Mouse (Mus musculus) kidney, adult 11 months (tissue): ENCODE data around the gene Esrrb.

Experiments
- DNase-seq: peaks from one replicate; pipeline ENCODE4 v3.0.0; 2022

The Esrrb gene

GRCm38 (mm10) chr12:86503921-86504320 lies 143.0 kb downstream of the Esrrb start:
- no peak for DNase-seq

GRCm38 (mm10) chr12:86504321-86504720 lies 143.4 kb downstream of the Esrrb start:
- no peak for DNase-seq

- DNase-seq = no peak
Observed at GRCm38 (mm10) chr12:86507741-86508140, 146.8 kb downstream of the Esrrb start.

DNA sequence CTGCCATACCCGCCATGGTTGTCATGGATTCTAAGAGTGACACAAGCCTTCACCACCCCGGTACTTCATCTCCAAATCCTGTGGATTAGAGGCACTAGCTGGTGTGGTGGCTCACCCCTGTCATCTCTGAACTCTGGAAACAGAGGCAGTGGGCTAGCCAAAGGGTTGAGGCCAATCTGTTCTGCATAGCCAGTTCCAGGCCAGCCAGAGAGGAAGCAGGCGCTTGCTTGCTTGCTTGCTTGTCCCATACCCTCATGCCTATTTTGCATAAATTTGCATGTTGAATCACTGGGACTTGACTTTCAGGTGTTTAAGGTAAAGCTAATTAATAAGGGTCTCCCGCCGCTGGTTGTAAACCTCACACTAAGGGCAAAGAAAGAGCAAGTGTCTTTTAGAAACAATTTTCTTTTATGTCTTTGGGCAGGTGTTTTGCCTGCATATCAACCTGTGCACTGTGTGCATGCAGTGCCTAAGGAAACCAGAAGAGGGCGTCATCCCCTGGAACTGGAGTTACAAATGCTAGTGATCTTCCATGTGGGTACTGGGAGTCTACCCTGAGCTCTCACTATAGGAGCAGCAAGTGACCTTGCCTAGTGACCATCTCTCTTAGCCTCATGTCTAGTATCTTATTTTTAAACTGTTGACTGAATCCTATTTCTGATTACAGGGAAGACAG lies 147.5 kb downstream of the Esrrb start:
- no peak for DNase-seq

GRCm38 (mm10) chr12:86509295-86510279 lies 148.7 kb downstream of the Esrrb start:
- DNase-seq = no peak

- no peak for DNase-seq
Observed at GRCm38 (mm10) chr12:86512335-86512734, 151.4 kb downstream of the Esrrb start.

- no peak for DNase-seq
Observed at GRCm38 (mm10) chr12:86513596-86513995, 152.7 kb downstream of the Esrrb start.

GRCm38 (mm10) chr12:86516602-86517001 lies 155.7 kb downstream of the Esrrb start:
- no peak for DNase-seq

- DNase-seq = no peak
Observed at GRCm38 (mm10) chr12:86517721-86518120, 156.8 kb downstream of the Esrrb start.

GRCm38 (mm10) chr12:86518746-86519145 lies 157.8 kb downstream of the Esrrb start:
- no peak for DNase-seq

DNA sequence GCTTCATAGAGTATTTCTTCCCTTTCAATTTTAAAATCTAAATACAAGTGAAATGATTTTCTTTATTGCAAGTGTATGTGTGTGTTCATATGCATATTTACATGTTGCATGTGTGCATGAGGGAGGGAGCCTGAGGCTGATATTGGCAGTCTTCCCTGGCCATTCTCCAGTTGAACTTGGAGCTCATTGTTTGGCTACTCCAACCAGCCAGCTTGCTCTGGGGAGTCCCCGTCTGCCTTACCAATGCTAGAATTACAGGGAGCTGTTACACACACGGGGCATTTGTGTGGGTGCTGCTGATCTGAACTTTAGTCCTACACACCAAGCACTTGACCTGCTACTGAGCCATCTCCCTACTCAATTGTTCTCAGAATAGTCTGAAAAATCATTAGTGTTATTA lies 173.4 kb downstream of the Esrrb start:
- DNase-seq = no peak

- DNase-seq = no peak
Observed at GRCm38 (mm10) chr12:86537799-86538198, 176.9 kb downstream of the Esrrb start.

GRCm38 (mm10) chr12:86538711-86539110 lies 177.8 kb downstream of the Esrrb start:
- DNase-seq = no peak

GRCm38 (mm10) chr12:86539511-86539910 lies 178.6 kb downstream of the Esrrb start:
- no peak for DNase-seq

- DNase-seq = no peak
Observed at GRCm38 (mm10) chr12:86547808-86548207, 186.9 kb downstream of the Esrrb start.

- DNase-seq = no peak
Observed at GRCm38 (mm10) chr12:86553037-86553436, 192.1 kb downstream of the Esrrb start.

DNA sequence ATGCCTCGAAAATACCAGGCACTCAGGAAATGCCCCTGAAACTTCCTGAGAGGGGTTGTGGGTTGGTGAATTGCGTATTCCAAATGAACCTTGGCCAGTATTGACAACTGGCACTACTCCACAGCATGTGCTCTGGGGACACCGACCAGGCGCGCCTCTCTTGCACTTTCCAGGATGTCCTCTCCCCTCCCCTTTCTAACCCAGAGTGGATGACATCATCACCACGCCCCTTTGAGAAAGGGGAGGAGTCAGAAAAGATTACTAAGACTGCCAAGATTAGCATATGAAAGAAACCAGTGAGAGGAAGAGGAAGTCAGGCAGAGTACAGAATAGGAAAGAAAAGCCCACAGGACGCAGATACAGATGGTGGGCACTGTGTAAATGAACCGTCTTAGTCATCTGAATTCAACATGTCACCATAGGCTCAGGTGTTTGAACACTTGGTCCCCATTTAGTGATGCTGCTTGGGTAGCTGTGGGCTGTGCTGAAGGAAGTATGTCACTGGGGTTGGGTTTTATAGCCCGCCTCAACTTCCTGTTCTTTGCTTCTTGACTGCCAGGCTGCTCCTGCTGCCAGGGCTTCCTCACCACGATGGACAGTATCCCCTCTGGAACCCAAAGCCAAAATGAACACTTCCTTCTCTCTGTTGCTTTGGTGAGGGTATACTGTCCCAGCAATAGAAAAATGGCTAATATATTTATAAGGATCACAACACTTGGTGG lies 196.0 kb downstream of the Esrrb start:
- DNase-seq = no peak

GRCm38 (mm10) chr12:86558889-86559288 lies 198.0 kb downstream of the Esrrb start:
- DNase-seq = no peak

GRCm38 (mm10) chr12:86562705-86563104 lies 201.8 kb downstream of the Esrrb start:
- DNase-seq = no peak

GRCm38 (mm10) chr12:86565996-86566395 lies 205.1 kb downstream of the Esrrb start:
- DNase-seq = no peak
